Mouse (Mus musculus): ENCODE results near the gene Eva1c.

Gene Eva1c

GRCm38 (mm10) chr16:90924606-90925370, 98.3 kb downstream of the Eva1c start:
- peak; percentile 96 for DNase-seq

- DNase-seq: peak; percentile 94
These were observed 98.9 kb downstream of the Eva1c start for GRCm38 (mm10) chr16:90925461-90925860.

GRCm38 (mm10) chr16:90927446-90927845, 100.9 kb downstream of the Eva1c start:
- peak; percentile 83 for DNase-seq

GRCm38 (mm10) chr16:90933534-90934176, 107.1 kb downstream of the Eva1c start:
- peak; percentile 85 for DNase-seq

GRCm38 (mm10) chr16:90934193-90934686, 107.7 kb downstream of the Eva1c start:
- DNase-seq: peak; percentile 98

GRCm38 (mm10) chr16:90934687-90935328, 108.3 kb downstream of the Eva1c start, which contains the start of gene Cfap298:
Gene Cfap298, minus strand, starts transcription at chr16:90935114.
- DNase-seq: peak; percentile 99

GRCm38 (mm10) chr16:90941246-90941645, 114.7 kb downstream of the Eva1c start:
- peak; percentile 53 for DNase-seq

GRCm38 (mm10) chr16:90946977-90947376, 120.5 kb downstream of the Eva1c start:
- DNase-seq: peak; percentile 77

- peak; percentile 71 for DNase-seq
These were observed 123.9 kb downstream of the Eva1c start for GRCm38 (mm10) chr16:90950354-90950963.

- peak; percentile 72 for DNase-seq
These were observed 126.6 kb downstream of the Eva1c start for GRCm38 (mm10) chr16:90953147-90953546.

GRCm38 (mm10) chr16:90953770-90954169, 127.3 kb downstream of the Eva1c start:
- DNase-seq: peak; percentile 21
